Mouse (Mus musculus) G1E (cell line): Measurements from ENCODE around the gene Phf1. TPM values are rescaled to one million over a fixed set of nuclear protein-coding genes. Genes with fewer than 3 reads are reported as not detected.

Experiments used
- ATAC-seq: 2 replicates; pipeline ENCODE4 v1.8.0; 2016; ENCODE audit warnings: mild to moderate bottlenecking; ENCODE audit not compliant: insufficient number of reproducible peaks, poor library complexity, low FRiP score, severe bottlenecking; ENCODE audit errors: extremely low read depth
- DNase-seq: peaks from one replicate; pipeline ENCODE4 v3.0.0; 2012; ENCODE audit warnings: low spot score
- H3K27me3 ChIP-seq: 2 replicates; pipeline ENCODE4 v1.6.1; 2012; ENCODE audit warnings: mild to moderate bottlenecking, low read length, inconsistent platforms; ENCODE audit not compliant: insufficient read depth
- H3K36me3 ChIP-seq: replicated peaks from 2 replicates; pipeline ENCODE3; 2012; ENCODE audit warnings: mild to moderate bottlenecking, inconsistent platforms
- H3K4me1 ChIP-seq: 2 replicates; pipeline ENCODE4 v1.6.1; 2012; ENCODE audit warnings: low read depth, low read length, inconsistent platforms, mixed read lengths; ENCODE audit not compliant: insufficient read depth
- H3K4me3 ChIP-seq: 2 replicates; pipeline ENCODE4 v1.5.1; 2012; ENCODE audit warnings: low read depth, mild to moderate bottlenecking, inconsistent platforms, low read length, moderate library complexity, mixed read lengths
- H3K9me3 ChIP-seq: replicated peaks from 2 replicates; pipeline ENCODE4 v1.6.1; 2012; ENCODE audit warnings: inconsistent platforms
- CTCF ChIP-seq: IDR thresholded peaks from 2 replicates; pipeline ENCODE4 v1.5.1; 2012; ENCODE audit warnings: low read depth, low read length, inconsistent platforms, mixed read lengths
- GATA1 ChIP-seq: IDR thresholded peaks from 2 replicates; pipeline ENCODE4 v1.6.1; 2012; ENCODE audit warnings: borderline replicate concordance, low read length, inconsistent platforms, mixed read lengths
- GATA2 ChIP-seq: IDR thresholded peaks from 2 replicates; pipeline ENCODE4 v1.6.1; 2012; ENCODE audit warnings: low read depth, low read length, inconsistent platforms, borderline replicate concordance
- POLR2AphosphoS5 ChIP-seq: IDR thresholded peaks from 2 replicates; pipeline ENCODE4 v1.6.1; 2012; ENCODE audit warnings: low read depth, low read length, inconsistent platforms; ENCODE audit not compliant: insufficient replicate concordance
- TAL1 ChIP-seq: conservative IDR thresholded peaks from 2 replicates; pipeline ENCODE4 v1.6.1; 2012; ENCODE audit warnings: low read depth, low read length, inconsistent platforms, mixed read lengths
- polyA plus RNA-seq: library from polyadenylated mRNA; stranded (reverse); fragments of >175 nt; gene quantifications from 2 replicates; pipeline ENCODE4 v1.2.3, GENCODE M21; 2012
- total RNA-seq, 2 experiments: library from RNA; stranded (forward) in 1 of 2; stranded (reverse) in 1 of 2; fragments of 200-1000 nt in 1 of 2; fragments of >200 nt in 1 of 2; fragmentation: Nextera tagmentation in 1 of 2; gene quantifications; 2 replicates each; pipeline ENCODE4 v1.2.3; 2014 to 2017

Phf1 gene
- total and polyA plus RNA-seq, 3 experiments: 7.3 to 21.6 (median 8.4) TPM

- Histone ChIP-seq H3K4me1 (peaks cover 66% of the 10 kb centered on the region), H3K4me3 (no peak overlapping the region)
- DNase-seq: no peak
These were observed 13.7 kb downstream of the Phf1 start for GRCm38 (mm10) chr17:26946567-26946966.

GRCm38 (mm10) chr17:26947231-26948100 is 14.6 kb downstream of the Phf1 start:
- no peak for DNase-seq
- TF ChIP-seq GATA1 (no peak), GATA2 (no peak), CTCF (no peak), TAL1 (no peak), POLR2AphosphoS5 (no peak)
- no peak for ATAC-seq
- Histone ChIP-seq H3K9me3 (no peaks in the 10 kb centered on the region), H3K4me1 (peaks cover 65% of the 10 kb centered on the region), H3K27me3 (peaks cover 13% of the 10 kb centered on the region), H3K36me3 (peaks cover 48% of the 10 kb centered on the region), H3K4me3 (no peak overlapping the region)

More at GRCm38 (mm10) chr17:26946567-26946966, 13.7 kb downstream of the Phf1 start:
- no peaks in the 10 kb centered on the region for H3K9me3 ChIP-seq
- H3K36me3 ChIP-seq: peaks cover 40% of the 10 kb centered on the region
- ATAC-seq: no peak
- peaks cover 13% of the 10 kb centered on the region for H3K27me3 ChIP-seq
- TF ChIP-seq TAL1: no peak
- TF ChIP-seq CTCF: no peak
- TF ChIP-seq GATA1: no peak
- no peak for TF ChIP-seq GATA2
- TF ChIP-seq POLR2AphosphoS5: no peak

GRCm38 (mm10) chr17:26948316-26949050 is 15.6 kb downstream of the Phf1 start:
- no peaks in the 10 kb centered on the region for H3K9me3 ChIP-seq
- ATAC-seq (no peak), DNase-seq (peak; percentile 49)
- H3K4me1 ChIP-seq: peaks cover 66% of the 10 kb centered on the region
- peaks cover 13% of the 10 kb centered on the region for H3K27me3 ChIP-seq
- TF ChIP-seq GATA1 (no peak), CTCF (no peak), GATA2 (no peak), POLR2AphosphoS5 (no peak), TAL1 (no peak)
- H3K36me3 ChIP-seq: peaks cover 58% of the 10 kb centered on the region
- peak overlapping the region; percentile 71 for H3K4me3 ChIP-seq

GRCm38 (mm10) chr17:26949051-26949577 is 16.3 kb downstream of the Phf1 start:
- H3K4me3 ChIP-seq: peak overlapping the region; percentile 71
- TF ChIP-seq CTCF (peak; percentile 3; the same call in 1 of the 2 replicates), GATA2 (no peak)
- no peak for DNase-seq
- peaks cover 60% of the 10 kb centered on the region for H3K36me3 ChIP-seq
- H3K4me1 ChIP-seq: peaks cover 66% of the 10 kb centered on the region
- no peaks in the 10 kb centered on the region for H3K9me3 ChIP-seq
- peaks cover 13% of the 10 kb centered on the region for H3K27me3 ChIP-seq
- ATAC-seq: no peak

GRCm38 (mm10) chr17:26949866-26950265 is 17.0 kb downstream of the Phf1 start:
- H3K27me3 ChIP-seq: peaks cover 13% of the 10 kb centered on the region
- peaks cover 61% of the 10 kb centered on the region for H3K4me1 ChIP-seq
- no peak for DNase-seq

More at GRCm38 (mm10) chr17:26949866-26950265, 17.0 kb downstream of the Phf1 start:
- Histone ChIP-seq H3K4me3 (no peak overlapping the region), H3K9me3 (no peaks in the 10 kb centered on the region), H3K36me3 (peaks cover 57% of the 10 kb centered on the region)
- no peak for ATAC-seq
- TF ChIP-seq GATA1 (no peak), POLR2AphosphoS5 (no peak), GATA2 (no peak), CTCF (no peak), TAL1 (no peak)
